Mouse (Mus musculus): ENCODE measurements at regions not wholly inside any gene's neighbourhood (a gene's known extent, or its start where the extent isn't known, plus 50 kb on each side); places are given as distances from the start of the nearest gene placed in this dataset.

- Histone ChIP-seq H3K4me1 (replicated peaks; ENCODE audit: low read depth, low read length) (peaks cover 8% of the 10 kb centered on the region), H3K9me3 (ENCODE audit: low read length) (peaks cover 18% of the 10 kb centered on the region), H3K36me3 (ENCODE audit: insufficient read depth, low read length) (no peaks in the 10 kb centered on the region), H3K27me3 (ENCODE audit: insufficient read depth, low read length) (peaks cover 9% of the 10 kb centered on the region), H3K4me3 (replicated peaks; ENCODE audit: low read length) (no peak overlapping the region)
- TF ChIP-seq CTCF (conservative IDR thresholded peaks at IDR 0.05; ENCODE audit: low read length): no peak
- TF ChIP-seq POU5F1 (IDR thresholded peaks at IDR 0.05; ENCODE audit: borderline replicate concordance, low read length): no peak
- no peak for TF ChIP-seq NANOG (IDR thresholded peaks at IDR 0.05; ENCODE audit: borderline replicate concordance, low read length)
Measured at GRCm38 (mm10) chr7:113010150-113010549, 56.4 kb downstream of the Rassf10 start.

- Histone ChIP-seq H3K27me3 (ENCODE audit: insufficient read depth, low read length) (peaks cover 9% of the 10 kb centered on the region), H3K4me3 (replicated peaks; ENCODE audit: low read length) (peak overlapping the region; percentile 43)
- TF ChIP-seq NANOG (IDR thresholded peaks at IDR 0.05; ENCODE audit: borderline replicate concordance, low read length): no peak
- TF ChIP-seq POU5F1 (IDR thresholded peaks at IDR 0.05; ENCODE audit: borderline replicate concordance, low read length): no peak
- no peak for TF ChIP-seq CTCF (conservative IDR thresholded peaks at IDR 0.05; ENCODE audit: low read length)
Measured at GRCm38 (mm10) chr7:113017092-113017755, 63.5 kb downstream of the Rassf10 start.

DNA sequence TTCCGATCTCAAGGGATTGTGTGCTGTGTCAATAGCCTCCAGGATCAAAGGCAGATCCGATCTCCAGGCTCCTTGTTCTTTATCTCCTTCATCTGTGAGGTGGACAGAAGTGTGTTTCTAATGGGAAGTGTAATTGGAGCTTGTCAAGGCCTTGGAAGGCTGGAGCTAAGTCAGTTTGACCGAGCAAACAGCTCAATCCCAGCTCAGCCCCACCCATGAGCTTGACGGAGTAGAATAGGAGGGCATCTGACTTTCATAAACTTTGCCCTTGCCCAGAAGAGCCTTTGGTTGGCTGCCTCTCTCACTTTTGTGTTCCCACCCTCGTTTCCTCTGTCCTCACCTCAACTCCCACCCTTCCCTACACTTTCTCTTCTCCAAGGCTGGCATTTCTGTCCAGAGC is 67.7 kb downstream of the Rassf10 start:
- Histone ChIP-seq H3K4me3 (replicated peaks; ENCODE audit: low read length) (no peak overlapping the region), H3K4me1 (replicated peaks; ENCODE audit: low read depth, low read length) (peaks cover 67% of the 10 kb centered on the region), H3K9me3 (ENCODE audit: low read length) (no peaks in the 10 kb centered on the region), H3K27me3 (ENCODE audit: insufficient read depth, low read length) (no peaks in the 10 kb centered on the region), H3K36me3 (ENCODE audit: insufficient read depth, low read length) (no peaks in the 10 kb centered on the region)
- no peak for TF ChIP-seq NANOG (IDR thresholded peaks at IDR 0.05; ENCODE audit: borderline replicate concordance, low read length)
- no peak for TF ChIP-seq CTCF (conservative IDR thresholded peaks at IDR 0.05; ENCODE audit: low read length)
- no peak for TF ChIP-seq POU5F1 (IDR thresholded peaks at IDR 0.05; ENCODE audit: borderline replicate concordance, low read length)

More at GRCm38 (mm10) chr7:113017092-113017755, 63.5 kb downstream of the Rassf10 start:
- Histone ChIP-seq H3K36me3 (ENCODE audit: insufficient read depth, low read length) (no peaks in the 10 kb centered on the region), H3K9me3 (ENCODE audit: low read length) (peaks cover 21% of the 10 kb centered on the region), H3K4me1 (replicated peaks; ENCODE audit: low read depth, low read length) (peaks cover 63% of the 10 kb centered on the region)

DNA sequence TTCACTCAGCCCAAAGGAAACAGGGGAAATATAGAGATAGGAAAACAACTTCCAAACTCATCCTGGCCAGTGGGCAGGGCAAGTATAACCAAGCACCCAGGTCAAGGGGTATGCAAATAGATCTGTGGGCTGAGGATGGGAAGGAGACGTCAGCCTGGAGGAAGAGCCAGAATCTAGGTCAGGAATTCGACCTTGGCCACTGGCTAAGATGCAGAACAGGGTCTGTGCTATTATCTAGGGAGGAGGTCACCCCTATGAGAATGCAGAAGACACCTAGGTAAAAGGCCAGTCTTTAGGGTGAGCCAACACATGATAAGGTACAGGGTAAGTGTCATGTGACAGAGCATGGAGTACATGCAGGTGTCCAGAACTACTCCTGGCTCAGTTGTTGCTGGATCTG is 68.8 kb downstream of the Rassf10 start:
- no peaks in the 10 kb centered on the region for H3K27me3 ChIP-seq (ENCODE audit: insufficient read depth, low read length)
- TF ChIP-seq NANOG (IDR thresholded peaks at IDR 0.05; ENCODE audit: borderline replicate concordance, low read length): no peak
- peaks cover 56% of the 10 kb centered on the region for H3K4me1 ChIP-seq (replicated peaks; ENCODE audit: low read depth, low read length)
- H3K9me3 ChIP-seq (ENCODE audit: low read length): no peaks in the 10 kb centered on the region
- H3K4me3 ChIP-seq (replicated peaks; ENCODE audit: low read length): no peak overlapping the region
- H3K36me3 ChIP-seq (ENCODE audit: insufficient read depth, low read length): no peaks in the 10 kb centered on the region

GRCm38 (mm10) chr7:113025758-113026157 is 72.0 kb downstream of the Rassf10 start:
- Histone ChIP-seq H3K9me3 (ENCODE audit: low read length) (no peaks in the 10 kb centered on the region), H3K4me3 (replicated peaks; ENCODE audit: low read length) (no peak overlapping the region), H3K36me3 (ENCODE audit: insufficient read depth, low read length) (no peaks in the 10 kb centered on the region), H3K27me3 (ENCODE audit: insufficient read depth, low read length) (no peaks in the 10 kb centered on the region), H3K4me1 (replicated peaks; ENCODE audit: low read depth, low read length) (peaks cover 39% of the 10 kb centered on the region)
- TF ChIP-seq NANOG (IDR thresholded peaks at IDR 0.05; ENCODE audit: borderline replicate concordance, low read length) (no peak), POU5F1 (IDR thresholded peaks at IDR 0.05; ENCODE audit: borderline replicate concordance, low read length) (no peak), CTCF (conservative IDR thresholded peaks at IDR 0.05; ENCODE audit: low read length) (no peak)

- no peak for TF ChIP-seq CTCF (conservative IDR thresholded peaks at IDR 0.05; ENCODE audit: low read length)
- TF ChIP-seq POU5F1 (IDR thresholded peaks at IDR 0.05; ENCODE audit: borderline replicate concordance, low read length): no peak
- no peak for TF ChIP-seq NANOG (IDR thresholded peaks at IDR 0.05; ENCODE audit: borderline replicate concordance, low read length)
- no peak overlapping the region for H3K4me3 ChIP-seq (replicated peaks; ENCODE audit: low read length)
- no peaks in the 10 kb centered on the region for H3K36me3 ChIP-seq (ENCODE audit: insufficient read depth, low read length)
- H3K4me1 ChIP-seq (replicated peaks; ENCODE audit: low read depth, low read length): peaks cover 39% of the 10 kb centered on the region
- H3K27me3 ChIP-seq (ENCODE audit: insufficient read depth, low read length): no peaks in the 10 kb centered on the region
- H3K9me3 ChIP-seq (ENCODE audit: low read length): no peaks in the 10 kb centered on the region
Measured at GRCm38 (mm10) chr7:113026290-113027075, 72.7 kb downstream of the Rassf10 start.

DNA sequence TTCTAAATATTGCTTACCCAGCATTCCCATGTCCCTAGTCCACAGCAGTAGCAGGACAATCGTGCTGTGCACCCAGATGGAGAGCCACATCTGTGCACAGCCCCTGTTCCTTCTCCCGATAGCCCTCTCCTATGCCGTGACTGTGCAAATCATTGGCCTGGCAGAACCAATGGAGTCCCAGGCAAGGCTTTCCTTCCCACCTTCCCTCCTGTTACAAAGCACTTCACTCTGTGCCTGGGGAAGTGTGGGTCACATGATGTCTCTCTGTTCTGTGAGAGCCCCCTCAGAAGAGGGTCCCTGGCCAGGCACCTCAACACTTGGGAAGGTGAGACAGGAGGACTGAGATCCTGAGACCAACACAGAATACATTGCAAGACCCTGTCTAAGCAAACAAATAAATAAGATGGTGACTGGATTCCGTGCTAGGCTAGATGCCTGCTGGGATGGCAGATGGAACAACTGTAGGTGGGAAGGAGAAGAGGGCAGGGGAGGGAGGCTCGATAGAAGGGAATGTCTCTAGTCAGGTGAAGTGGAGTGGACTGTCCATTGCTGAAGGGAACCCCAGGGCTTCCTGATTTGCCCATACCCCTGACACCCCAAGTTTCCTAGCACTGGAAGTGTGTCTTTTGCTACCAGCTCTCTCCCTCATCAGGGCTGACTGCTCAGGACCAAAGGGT is 73.5 kb downstream of the Rassf10 start:
- TF ChIP-seq POU5F1 (IDR thresholded peaks at IDR 0.05; ENCODE audit: borderline replicate concordance, low read length) (no peak), NANOG (IDR thresholded peaks at IDR 0.05; ENCODE audit: borderline replicate concordance, low read length) (no peak), CTCF (conservative IDR thresholded peaks at IDR 0.05; ENCODE audit: low read length) (no peak)
- H3K27me3 ChIP-seq (ENCODE audit: insufficient read depth, low read length): no peaks in the 10 kb centered on the region
- no peak overlapping the region for H3K4me3 ChIP-seq (replicated peaks; ENCODE audit: low read length)
- H3K9me3 ChIP-seq (ENCODE audit: low read length): no peaks in the 10 kb centered on the region
- peaks cover 33% of the 10 kb centered on the region for H3K4me1 ChIP-seq (replicated peaks; ENCODE audit: low read depth, low read length)
- H3K36me3 ChIP-seq (ENCODE audit: insufficient read depth, low read length): no peaks in the 10 kb centered on the region

DNA sequence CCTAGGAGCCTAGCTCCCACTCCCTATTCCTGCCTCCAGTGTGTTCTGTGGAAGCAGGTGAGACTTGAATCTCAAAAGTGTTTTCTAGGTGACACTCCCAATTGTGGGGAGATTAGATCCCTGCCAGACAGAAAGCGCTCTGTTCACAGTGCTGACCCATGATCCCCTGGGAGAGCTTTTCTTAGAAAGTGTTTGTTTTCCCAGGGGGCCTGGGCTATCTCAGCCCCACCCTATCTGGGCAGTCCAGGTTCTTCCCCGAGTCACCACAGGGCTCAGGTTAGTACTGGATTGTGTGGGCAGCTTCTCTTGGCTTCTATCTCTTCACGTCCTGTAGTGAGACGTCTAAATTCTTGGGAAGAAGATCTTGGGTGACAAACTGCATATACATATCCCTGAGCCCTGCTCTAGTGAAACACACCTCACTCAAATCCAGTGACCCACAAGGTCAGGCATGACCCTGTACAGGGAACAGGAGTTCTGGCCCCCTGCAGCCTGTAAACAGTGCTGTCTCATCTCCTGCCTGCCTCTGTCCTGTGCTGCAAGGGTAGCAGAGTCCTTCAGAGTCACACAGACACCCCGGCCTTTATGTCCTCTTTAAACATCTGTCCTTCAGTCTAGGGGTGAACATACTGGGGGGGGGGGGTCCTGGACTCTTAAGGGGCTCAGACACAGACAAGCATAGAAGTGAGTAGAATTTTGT is 76.4 kb downstream of the Rassf10 start:
- Histone ChIP-seq H3K4me3 (replicated peaks; ENCODE audit: low read length) (0 out of 2 replicates have a peak overlapping the region, but pooled peaks have one; percentile 8), H3K36me3 (ENCODE audit: insufficient read depth, low read length) (no peaks in the 10 kb centered on the region), H3K9me3 (ENCODE audit: low read length) (no peaks in the 10 kb centered on the region), H3K4me1 (replicated peaks; ENCODE audit: low read depth, low read length) (peaks cover 22% of the 10 kb centered on the region), H3K27me3 (ENCODE audit: insufficient read depth, low read length) (no peaks in the 10 kb centered on the region)
- no peak for TF ChIP-seq CTCF (conservative IDR thresholded peaks at IDR 0.05; ENCODE audit: low read length)
- TF ChIP-seq NANOG (IDR thresholded peaks at IDR 0.05; ENCODE audit: borderline replicate concordance, low read length): no peak
- TF ChIP-seq POU5F1 (IDR thresholded peaks at IDR 0.05; ENCODE audit: borderline replicate concordance, low read length): no peak
